Mouse (Mus musculus) frontal cortex, postnatal 10 days (tissue): ENCODE results near the gene Kif2c.

ENCODE experiments used
- DNase-seq, 2 experiments: peaks; one replicate each; pipeline ENCODE4 v3.0.0; 2022; ENCODE audit warnings: low spot score in 2 of 2, mixed read lengths in 1 of 2

Gene Kif2c

DNA sequence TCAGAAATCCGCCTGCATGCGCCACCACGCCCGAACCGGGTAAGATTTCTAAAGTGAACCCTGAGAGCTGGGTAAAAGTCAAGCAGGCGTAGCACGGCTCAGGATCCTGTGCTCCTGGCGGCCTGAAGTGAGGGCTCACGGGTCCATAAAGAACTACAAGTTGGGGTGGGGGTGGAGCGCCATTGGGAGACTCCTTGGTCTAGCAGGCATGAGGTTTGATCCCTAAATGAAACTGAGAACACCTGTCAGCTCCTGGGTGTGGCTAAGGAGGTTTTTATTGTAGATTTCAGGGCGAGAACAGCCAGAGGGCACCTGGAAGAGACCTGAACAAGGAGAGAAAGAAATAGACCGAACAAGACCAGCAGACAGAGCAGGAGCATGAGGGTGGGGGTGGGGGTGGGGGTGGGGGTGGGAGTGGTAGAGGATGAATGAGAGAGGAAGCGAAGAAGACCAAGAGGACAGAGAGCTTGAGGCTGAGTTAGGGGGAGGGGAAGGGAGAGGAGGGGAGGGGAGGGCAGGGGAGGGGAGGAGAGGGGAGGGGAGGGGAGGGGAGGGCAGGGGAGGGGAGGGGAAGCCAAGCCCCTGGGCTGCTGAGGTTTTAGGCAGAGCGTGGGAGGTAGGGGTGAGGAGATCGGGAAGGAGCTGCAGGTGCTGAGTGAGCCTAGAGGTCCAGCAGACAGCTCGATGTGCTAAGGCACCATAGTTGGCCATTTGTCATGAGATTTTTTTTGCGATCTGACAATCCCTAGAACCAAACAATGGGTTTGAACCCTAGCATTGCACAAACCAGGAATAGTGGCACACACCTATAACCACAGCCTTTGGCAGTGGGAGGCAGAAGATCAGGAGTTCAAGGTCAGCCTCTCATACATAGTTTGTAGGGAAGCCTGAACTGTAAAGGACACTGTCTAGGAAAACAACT is 43.9 kb downstream of the Kif2c start:
- DNase-seq = no peak

DNA sequence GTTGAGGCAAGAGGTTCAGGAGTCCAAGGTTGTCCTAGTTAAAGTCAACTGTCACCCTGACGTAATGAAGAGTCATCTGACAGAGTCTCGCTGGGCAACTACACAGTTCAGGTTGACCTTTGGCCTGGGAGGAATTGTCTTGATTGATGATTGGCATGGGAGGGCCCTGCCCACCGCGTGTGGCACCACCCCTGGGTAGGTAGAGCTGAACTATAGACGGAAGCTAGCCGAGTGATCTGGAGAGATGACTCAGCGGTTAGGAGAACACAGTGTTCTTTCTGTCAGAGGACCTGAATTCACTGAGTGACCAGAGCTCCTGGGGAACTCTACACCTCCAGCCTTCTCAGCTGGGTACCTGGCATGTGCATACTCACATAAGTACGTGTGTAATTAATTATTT is 46.4 kb downstream of the Kif2c start:
- DNase-seq = no peak

DNA sequence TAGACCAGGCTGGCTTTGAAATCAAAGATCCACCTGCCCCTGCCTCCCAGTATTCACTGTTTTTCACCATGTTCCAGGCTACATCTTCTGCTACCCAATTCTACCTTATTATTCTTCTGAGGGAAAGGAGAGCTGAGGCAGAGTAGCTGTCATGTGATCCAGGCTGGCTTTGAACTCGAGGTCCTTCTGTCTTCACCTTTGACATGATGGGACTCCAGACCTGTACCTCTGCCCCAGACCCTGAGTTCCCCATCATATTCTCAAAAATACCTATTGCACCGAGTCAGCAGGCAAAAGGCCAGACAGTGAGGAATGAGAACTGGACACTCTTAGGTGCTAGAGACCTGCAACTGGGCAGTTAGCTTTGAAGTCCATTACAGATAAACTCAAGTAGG is 47.8 kb downstream of the Kif2c start:
- no peak for DNase-seq

DNA sequence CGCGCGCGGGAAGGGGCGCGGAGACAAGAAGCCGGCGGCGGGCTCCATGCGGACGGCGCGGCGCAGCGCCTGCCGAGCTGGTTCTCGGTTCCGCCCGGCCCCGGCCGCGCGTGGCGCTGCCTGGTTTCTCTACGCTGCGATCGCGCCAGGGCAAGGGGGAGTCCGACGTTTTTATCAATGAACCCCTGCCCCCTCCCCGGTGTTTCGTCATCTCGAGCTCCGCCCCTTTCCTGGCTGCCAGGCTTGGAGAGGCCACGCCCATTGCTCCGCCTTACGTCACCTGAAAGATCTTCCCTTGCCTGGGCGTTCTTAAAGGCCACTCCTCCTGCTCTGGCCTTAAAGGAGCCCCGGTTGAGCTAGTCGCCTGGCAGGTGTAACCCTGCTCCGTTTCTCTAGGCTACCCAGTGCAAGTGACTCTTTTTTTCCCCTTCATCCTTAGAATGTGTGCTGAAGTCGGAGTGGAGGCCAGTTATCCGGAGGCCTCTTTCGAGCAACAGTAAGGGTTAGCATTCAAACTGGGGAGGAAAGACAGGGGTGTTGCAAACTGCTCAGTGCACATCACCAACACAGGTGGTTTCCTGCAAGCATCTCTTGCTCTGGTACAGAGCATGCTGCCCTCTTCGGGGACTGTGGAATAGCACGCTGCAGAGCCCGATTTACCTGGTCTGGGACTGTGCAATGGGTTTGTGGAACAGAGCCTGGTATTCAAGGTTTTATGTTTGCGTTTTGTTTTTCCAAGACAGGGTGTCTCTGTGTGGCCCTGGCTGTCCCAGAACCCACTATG is 48.4 kb downstream of the Kif2c start, which contains the start of gene Plk3:
TSS of gene Plk3 (minus strand) at position 147 of the 784 bp plus-strand sequence.
- peak; percentile 93 to 97 for DNase-seq

DNA sequence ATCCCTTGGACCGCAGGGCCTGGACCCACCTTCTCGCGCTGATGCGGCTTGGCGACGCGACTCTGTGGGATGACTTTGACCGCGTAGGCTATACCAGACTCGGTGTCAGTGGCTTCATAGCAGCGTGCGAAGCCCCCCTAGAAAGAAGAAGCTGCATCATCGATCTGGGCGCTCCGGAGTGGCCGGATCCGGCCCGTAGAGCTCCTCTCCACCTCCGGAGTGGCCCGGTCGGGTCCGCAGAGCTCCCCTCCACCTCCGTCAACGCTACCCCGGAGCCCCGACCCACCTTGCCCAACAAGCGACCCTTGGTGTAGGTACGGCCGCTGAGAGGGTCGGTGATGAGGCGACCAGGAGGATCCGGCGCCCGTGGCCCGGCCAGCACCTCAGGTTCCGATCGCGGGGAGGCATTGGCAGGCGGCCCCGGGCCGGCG is 49.1 kb downstream of the Kif2c start:
- no peak for DNase-seq

DNA sequence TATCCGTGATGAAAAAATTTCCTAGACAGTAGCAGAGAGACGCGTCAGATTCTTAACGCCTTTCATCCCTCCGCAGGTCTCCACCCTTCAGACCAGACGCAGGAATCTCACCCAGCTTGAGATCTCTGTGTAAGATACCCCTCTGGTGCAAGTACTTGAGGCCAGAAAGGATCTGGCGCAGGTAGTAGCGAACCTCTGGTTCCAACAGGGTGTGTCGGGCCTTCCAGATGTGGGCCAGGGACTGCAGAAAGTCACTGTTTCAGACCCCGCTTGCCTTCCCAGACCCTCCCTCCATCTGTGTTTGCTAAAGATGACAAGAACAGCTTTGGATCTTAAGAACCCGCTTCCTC is 49.7 kb downstream of the Kif2c start:
- no peak for DNase-seq

DNA sequence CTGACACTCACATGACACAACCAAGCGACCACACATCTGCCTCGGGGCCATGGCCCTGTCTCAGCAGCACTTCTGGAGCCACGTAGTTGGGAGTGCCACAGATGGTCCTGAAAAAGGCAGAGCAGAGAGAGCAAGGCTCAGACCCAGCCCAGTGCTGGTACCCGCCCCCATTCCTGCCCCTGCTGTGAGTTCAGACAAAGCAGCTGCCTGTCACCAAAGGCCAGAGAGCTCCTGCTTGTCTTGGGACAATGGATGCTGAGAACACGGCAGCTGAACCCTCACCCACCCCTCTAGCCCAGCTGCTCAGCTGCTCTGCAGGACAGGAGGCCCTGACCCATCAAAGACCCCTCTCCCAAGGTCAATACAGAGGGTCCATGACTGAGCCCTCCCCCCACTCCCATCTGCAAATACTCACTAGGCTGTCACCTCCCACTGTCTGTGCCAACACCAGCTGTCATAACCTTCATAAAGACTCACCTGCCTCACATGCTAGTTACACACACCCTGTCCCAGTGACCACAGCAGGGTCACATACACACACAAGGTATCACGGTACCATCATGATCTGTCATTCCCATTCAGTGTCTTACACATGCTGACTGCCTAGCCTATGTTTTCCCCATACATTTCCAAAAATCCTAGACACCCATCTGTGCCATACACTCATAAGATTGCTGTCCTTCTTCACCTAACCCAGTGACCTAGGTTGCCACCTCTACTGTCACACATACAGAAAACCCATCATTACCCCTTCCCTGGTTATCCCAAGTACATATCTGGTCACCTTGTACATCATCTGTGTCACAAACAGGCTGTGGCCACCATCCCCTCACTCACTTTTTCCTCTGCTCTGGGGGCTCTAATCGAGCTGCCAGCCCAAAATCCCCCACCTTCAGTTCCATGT is 50.3 kb downstream of the Kif2c start:
- DNase-seq = no peak

DNA sequence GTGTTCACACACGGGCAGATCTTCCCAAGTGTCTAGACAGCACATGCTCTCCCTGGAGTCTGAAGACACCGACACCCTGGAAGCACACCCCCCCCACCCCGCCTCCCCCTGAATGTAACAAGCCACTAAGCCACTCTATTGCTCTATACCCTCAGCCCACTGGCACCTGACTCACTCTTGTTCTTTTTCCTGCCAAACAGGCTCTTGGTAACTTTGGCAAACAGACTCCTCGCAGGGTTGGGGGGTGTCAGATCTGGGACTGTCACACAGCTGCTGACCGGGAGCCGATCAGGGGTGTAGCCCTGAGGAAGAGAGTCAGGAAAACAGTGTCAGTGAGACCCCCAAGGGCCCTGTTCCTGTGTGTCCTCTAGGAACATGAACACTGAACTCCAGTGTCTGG is 51.2 kb downstream of the Kif2c start:
- no peak for DNase-seq

DNA sequence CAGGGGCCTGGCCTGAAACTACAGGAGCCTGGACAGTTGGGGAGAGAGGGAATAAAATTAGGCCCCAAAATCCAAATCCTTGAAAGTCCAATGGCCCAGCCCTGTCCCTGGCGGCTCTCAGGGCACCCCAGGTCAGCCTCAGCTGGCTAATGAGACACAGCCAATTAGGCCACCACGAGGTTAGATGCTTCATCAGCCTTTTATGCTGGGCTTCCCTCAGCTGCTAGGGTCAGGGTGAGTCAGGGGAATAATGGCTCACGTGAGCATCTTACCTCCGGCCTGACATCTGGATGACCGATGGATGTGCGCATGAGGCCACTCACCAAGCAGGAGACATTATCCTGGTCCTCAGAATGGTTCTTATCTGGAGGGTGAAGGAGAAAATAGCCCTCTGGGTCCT is 51.6 kb downstream of the Kif2c start:
- DNase-seq = no peak

DNA sequence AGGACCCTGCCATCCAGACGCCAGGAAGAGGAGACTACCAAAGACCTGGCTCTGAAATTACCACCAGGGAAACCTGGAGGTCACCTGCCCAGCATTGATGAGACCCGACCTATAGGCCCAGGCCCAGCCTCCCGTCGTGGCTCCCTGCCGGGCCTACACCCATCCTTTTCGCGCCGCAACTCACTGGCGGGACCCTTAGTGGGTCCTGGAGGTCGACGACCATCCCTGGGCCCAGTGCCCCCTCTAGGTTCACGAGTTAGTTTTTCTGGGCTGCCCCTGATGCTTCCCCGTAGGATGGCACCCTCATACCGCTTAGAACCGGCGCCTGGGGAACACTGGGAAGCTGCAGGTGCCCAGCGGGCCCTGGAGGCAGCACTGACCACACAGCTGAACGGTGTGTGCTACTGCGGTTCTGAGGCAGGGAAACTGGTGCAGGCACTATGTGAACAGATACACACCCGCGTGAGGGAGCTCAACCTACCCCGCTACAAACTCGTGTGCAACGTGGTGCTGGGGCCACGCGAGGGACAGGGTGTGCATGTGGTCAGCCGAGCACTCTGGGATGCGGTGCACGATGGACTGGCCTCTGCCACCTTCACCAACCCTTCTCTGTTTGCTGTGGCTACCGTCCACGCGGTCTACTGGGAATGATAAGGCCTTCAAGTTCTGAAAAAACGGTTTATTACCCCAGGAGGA is 54.3 kb downstream of the Kif2c start:
- DNase-seq = no peak

DNA sequence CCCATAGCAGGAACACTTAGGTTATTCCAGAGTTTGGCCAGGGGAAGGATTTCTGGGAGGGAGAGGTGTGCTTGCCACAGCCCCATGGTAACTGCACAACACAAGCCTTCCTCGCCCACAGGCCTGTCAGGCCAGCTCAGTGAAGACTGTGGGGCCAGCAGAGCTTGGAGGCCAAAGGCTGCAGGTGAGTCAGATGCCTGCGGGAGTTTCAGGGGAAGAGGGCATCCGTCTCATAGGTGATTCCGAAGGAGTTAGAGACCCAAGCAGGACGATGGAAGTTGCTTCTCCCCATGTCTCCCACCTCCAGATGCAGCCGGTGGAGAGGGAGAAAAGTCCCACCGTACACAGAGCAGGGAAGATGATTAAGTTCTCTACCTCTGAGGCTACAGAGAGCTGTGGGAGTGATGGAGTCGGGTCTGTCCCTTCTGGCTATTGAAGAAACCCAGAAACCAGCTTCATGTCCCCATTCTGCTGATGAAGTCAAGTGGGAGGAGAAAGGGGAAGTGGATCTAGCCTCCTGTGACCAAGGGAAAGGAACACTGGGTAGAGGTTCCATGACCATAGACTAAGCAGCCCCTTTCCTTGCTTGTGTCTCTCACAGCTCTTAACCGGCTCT is 55.7 kb downstream of the Kif2c start, which contains the start of gene Tctex1d4:
TSS of gene Tctex1d4 (plus strand) at position 120 of the 616 bp plus-strand sequence.
- DNase-seq = no peak

DNA sequence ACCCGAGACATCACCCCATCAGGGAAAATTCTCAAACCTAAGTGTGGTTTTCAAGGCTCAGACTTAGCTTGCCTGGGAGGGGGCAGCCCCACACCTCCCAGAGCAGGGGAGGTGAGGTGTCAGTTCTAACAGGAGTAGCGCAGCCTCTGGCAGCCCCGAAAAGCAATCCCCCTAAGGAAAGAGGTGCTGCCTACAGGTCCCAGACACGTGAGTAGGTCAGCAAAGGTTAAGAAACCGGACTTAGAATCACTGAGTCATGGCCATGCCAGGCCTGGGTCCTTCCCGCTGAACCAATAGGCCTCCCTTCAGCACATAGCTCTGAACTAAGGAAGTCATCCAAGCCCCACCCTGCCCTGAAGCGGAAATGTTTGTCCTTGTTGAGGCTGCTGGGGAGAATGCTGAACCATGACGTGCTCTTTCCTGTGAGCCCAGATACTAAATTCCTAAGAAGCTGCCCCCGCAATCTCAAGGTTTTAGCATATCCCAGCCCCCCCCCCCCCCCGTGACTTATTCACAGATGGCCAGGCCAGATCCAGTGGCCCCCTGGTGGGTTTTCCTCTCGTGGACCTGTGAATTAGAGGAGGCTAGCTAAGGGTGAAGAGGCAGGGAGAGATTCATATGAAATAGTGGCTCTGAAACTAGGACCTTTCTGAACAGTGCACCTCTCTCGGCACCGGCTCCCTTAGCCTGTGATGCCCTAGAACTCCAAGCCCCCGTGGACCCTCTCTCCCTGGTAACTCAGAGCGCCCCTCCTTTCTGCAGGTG is 56.3 kb downstream of the Kif2c start:
- DNase-seq = peak; percentile 49 to 61

DNA sequence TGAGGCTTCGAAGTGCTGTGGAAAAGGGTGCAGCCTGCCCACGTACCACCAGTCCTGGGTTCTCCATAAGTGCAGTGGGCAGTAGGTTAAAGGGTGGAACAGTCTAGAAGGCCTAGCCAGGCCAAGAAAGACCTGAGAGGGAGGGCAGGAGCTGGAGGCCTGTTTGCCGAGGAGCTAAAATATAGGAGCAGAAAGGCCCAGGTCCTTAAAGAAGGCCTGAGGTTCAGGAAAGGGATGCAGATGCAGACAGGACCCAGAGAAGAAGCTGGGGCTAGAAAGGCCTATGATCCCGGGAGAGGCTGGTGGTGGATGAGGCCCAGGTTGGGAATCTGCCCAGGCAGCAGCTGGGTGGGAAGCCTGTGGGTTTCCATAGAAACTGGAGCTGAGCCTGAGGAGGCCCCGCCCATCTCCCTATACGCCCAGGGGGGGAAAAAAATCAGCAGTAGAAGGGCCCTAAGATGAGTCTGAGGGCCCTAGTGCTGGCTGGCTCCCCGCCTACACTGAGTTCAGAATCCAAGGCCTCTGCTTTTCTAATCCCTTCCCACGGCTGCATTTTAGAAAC is 57.0 kb downstream of the Kif2c start, which contains the start of gene Btbd19:
TSS of gene Btbd19 (minus strand) at position 378 of the 562 bp plus-strand sequence.
- peak; percentile 73 to 74 for DNase-seq

DNA sequence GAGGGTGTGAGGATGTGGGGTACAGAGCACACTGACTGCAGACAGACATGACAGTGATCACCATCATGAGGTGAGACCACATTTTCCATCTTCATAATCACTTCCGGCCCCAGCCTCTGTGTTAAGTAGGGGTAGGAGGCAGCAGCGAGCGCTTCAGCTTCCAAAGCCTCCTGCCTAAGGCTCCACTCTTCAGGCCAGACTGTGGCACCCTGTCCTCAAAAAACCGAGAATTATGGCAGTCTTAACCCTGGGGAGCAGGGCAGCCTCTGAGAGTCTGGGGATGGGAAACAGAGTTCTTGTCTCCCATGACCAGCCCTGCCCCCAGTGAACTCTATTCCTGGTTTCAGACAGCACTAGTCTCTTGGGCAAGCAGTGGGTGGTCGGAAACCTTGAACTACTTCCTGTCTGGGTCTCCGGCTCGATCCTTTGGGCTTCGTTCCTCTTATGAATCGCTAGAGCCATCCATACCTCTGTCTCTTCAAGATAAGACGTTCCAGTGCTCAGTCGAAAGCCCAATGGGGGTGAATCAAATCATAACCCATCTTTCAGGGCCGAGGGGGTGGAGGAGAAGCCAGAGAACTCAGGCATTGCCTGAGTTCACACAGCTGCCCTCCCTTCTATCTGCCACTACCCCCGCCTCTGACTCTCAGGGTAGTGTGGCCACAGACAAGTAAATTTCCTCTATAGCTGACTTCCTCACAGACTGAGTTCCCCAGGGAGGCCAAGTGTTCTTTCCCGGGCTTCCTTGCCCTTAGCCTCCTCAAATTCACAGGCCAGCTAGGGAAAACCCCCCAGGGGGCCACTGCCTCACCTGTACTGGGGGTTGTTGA is 57.7 kb downstream of the Kif2c start:
- no peak for DNase-seq

DNA sequence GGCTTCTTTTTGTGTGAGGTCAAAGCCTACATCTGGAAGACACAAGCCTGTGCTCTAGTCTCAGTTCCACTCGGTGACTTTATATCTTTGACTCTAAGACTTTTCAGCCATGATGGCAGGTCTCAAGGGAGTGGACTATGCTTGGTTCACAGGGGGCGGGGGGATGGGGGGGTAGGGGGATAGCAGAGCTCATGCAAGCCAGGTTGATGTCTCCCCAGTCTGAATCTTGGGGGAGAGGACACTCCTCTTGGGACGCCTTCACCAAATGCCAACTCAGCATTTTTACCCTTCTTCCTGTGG is 58.3 kb downstream of the Kif2c start:
- DNase-seq = no peak

DNA sequence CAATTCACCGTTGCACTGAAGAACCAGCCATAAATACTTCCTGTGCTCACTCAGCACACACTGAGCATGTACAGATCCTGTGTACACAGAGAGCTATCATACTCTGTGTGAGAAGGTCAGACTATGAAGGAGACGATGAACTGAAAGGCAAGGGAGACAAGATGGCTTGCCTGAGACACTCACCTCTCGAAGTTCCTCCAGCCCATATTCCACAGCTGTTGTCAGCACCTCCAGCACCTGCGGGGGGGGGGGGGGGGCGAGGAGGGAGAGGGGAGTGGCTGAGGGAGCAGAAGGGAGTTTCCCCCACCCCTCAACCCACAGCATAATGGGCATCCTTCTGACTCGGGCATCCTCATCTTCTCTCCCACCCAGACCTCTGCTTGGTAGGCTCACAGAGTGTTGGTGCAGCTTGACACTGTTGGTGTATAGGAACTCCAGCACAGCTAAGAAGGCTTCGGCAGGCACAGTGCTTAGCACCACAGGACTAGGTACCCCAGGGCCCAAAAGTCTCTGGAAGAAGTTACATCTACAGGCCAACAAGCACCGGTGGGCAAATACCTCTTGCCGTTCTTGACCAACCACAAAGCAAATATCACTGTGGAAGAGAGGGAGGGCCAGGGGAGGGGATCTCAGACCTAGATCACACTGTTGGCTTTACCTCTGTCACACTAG is 58.8 kb downstream of the Kif2c start:
- no peak for DNase-seq

DNA sequence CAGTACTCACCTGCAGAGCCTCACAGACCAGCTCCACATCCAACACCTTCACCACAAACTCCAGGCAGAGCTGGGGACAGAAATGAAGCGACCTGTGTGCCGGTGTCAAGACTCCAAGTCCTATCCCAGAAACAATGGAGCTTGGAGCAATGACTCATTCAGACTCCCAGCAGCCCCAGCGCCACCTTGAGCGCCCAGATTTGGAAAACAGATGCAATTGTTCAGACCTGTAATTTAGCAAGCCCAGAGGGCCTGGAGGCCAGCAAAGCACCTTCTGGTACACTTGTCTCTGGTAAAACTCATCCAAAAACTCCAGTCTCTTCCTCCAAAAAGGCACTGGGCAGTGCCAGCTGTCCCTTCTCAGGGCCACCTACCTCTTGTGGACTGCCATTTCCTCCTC is 60.2 kb downstream of the Kif2c start:
- no peak for DNase-seq
